Mouse (Mus musculus) liver, postnatal 0 days (tissue): ENCODE results near the gene Sgpp1.

ENCODE experiments used
- CTCF ChIP-seq: sonication (generic); IDR thresholded peaks from 2 replicates; pipeline ENCODE4 v1.5.1; 2016; ENCODE audit warnings: antibody characterized with exemption, low read depth
- EP300 ChIP-seq: IDR thresholded peaks from 2 replicates; pipeline ENCODE4 v1.6.1; 2016; ENCODE audit warnings: antibody characterized with exemption, low read depth, mild to moderate bottlenecking

GRCm38 (mm10) chr12:75709506-75709905 is 26.0 kb downstream of the Sgpp1 start:
- TF ChIP-seq CTCF (no peak), EP300 (no peak)
